ENCODE assay signal across 8 mouse cellular contexts in the genomic region with DNA sequence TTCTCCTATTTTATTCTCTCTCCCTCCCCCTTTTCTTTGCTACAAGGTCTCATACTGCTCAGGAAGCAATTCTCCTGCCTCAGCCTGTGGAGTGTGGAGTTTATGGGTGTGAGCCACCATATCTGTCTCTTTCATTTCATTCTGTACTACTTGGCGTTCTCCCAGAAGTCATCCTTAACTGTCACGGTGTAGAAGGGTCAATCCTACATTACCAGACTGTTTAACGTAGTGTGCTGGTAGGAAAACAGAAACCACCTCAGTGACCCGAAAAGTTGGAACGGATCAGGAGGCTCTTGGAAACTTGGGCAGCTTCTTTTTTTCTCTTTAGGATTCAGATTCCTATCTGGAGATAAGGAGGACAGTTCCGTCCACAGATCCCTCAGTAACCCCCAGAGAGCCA. TPM values are rescaled to one million over a fixed set of nuclear protein-coding genes. Genes with fewer than 3 reads are reported as not detected.
DNase-seq lines count a peak whose midpoint lies in the region; ATAC-seq and TF ChIP-seq lines count a peak whose summit lies in the region.

No protein-coding gene starts in this region.

- H3K4me2 ChIP-seq in limb, embryonic 14.5 days (replicated peaks; ENCODE audit: low read depth, low read length, severe bottlenecking): peak overlapping the region; percentile 75
- peak overlapping the region; percentile 75 for H3K4me2 ChIP-seq in stomach, postnatal 0 days (replicated peaks; ENCODE audit: low read depth)

- no peak for TF ChIP-seq EP300 in stomach, postnatal 0 days (optimal IDR thresholded peaks at IDR 0.05)

- H3K4me1 ChIP-seq in cerebellum, adult 2 months (ENCODE audit: control insufficient read depth, insufficient read depth, low read length): peaks cover 13% of the 10 kb centered on the region
- H3K4me1 ChIP-seq in thymus, adult 2 months (replicated peaks; ENCODE audit: control insufficient read depth, insufficient read depth, low read length): peaks cover 8% of the 10 kb centered on the region; the same call in 1 of the 2 replicates
- H3K4me1 ChIP-seq in limb, embryonic 14.5 days (ENCODE audit: control insufficient read depth, insufficient read depth, low read length): peaks cover 15% of the 10 kb centered on the region
- H3K4me1 ChIP-seq in stomach, postnatal 0 days (replicated peaks; ENCODE audit: control insufficient read depth, insufficient read depth): peaks cover 12% of the 10 kb centered on the region

- H3K4me3 ChIP-seq in cerebellum, adult 2 months (replicated peaks; ENCODE audit: insufficient read depth, low read depth, low read length): peak overlapping the region; percentile 98
- H3K4me3 ChIP-seq in thymus, adult 2 months (ENCODE audit: control insufficient read depth, insufficient read depth, low read length): peak overlapping the region; percentile 81
- H3K4me3 ChIP-seq in limb, embryonic 14.5 days (replicated peaks; ENCODE audit: low read length): peak overlapping the region; percentile 94
- H3K4me3 ChIP-seq in stomach, postnatal 0 days (ENCODE audit: low read depth, low read length): peak overlapping the region; percentile 97

- H3K9ac ChIP-seq in limb, embryonic 14.5 days (ENCODE audit: low read depth, low read length, severe bottlenecking): peak overlapping the region; percentile 94
- peak overlapping the region; percentile 98 for H3K9ac ChIP-seq in stomach, postnatal 0 days (ENCODE audit: low read length)

- H3K27me3 ChIP-seq in cerebellum, adult 2 months (ENCODE audit: control insufficient read depth, insufficient read depth, low read length): no peaks in the 10 kb centered on the region
- H3K27me3 ChIP-seq in thymus, adult 2 months (ENCODE audit: control insufficient read depth, insufficient read depth, low read length): no peaks in the 10 kb centered on the region
- no peaks in the 10 kb centered on the region for H3K27me3 ChIP-seq in limb, embryonic 14.5 days (ENCODE audit: control insufficient read depth, insufficient read depth, low read length)
- H3K27me3 ChIP-seq in stomach, postnatal 0 days (ENCODE audit: control insufficient read depth, insufficient read depth, low read length): no peaks in the 10 kb centered on the region

- DNase-seq in cerebellum, adult 2 months: peak in 1 of 2 experiments; percentile 47
- no peak for DNase-seq in cerebellum, postnatal 14 days
- no peak for DNase-seq in thymus, adult 2 months
- DNase-seq in thymus, postnatal 36 days: no peak
- DNase-seq in limb, embryonic 14.5 days (ENCODE audit: low spot score): no peak
- DNase-seq in stomach, postnatal 0 days (ENCODE audit: low spot score): no peak
- no peak for DNase-seq in left cerebral cortex, postnatal 4 days
- DNase-seq in left cerebral cortex, postnatal 10 days (ENCODE audit: extremely low spot score in 1 of 2, low spot score in 2 of 2): no peak

- no peak for ATAC-seq in limb, embryonic 14.5 days (ENCODE audit: low FRiP score, low read depth)
- ATAC-seq in stomach, postnatal 0 days (ENCODE audit: low FRiP score, low TSS enrichment): no peak

- H3K36me3 ChIP-seq in thymus, adult 2 months (ENCODE audit: control insufficient read depth, insufficient read depth, low read length): no peaks in the 10 kb centered on the region
- H3K36me3 ChIP-seq in limb, embryonic 14.5 days (ENCODE audit: control insufficient read depth, insufficient read depth, low read length): no peaks in the 10 kb centered on the region
- no peaks in the 10 kb centered on the region for H3K36me3 ChIP-seq in stomach, postnatal 0 days (ENCODE audit: control insufficient read depth, insufficient read depth, low read length)

- no peaks in the 10 kb centered on the region for H3K9me3 ChIP-seq in limb, embryonic 14.5 days (ENCODE audit: control insufficient read depth, low read length)
- no peaks in the 10 kb centered on the region for H3K9me3 ChIP-seq in stomach, postnatal 0 days (ENCODE audit: control insufficient read depth, low read length)

- intact Hi-C loops in left cerebral cortex, postnatal 4 days (cut with DNase I): loop anchor here (10.0 kb wide), 1 partner anchor 193 kb away; no protein-coding TSS in a partner anchor
- intact Hi-C loops in left cerebral cortex, postnatal 10 days (cut with DNase I): loop anchor here (5.0 to 10.0 kb wide), 3 partner anchors 70 to 465 kb away; no protein-coding TSS in a partner anchor

- H3K27ac ChIP-seq in cerebellum, adult 2 months (ENCODE audit: insufficient read depth, low read length): peak overlapping the region; percentile 90
- no peak overlapping the region for H3K27ac ChIP-seq in thymus, adult 2 months (ENCODE audit: control insufficient read depth, insufficient read depth, low read length)
- peak overlapping the region; percentile 93 for H3K27ac ChIP-seq in limb, embryonic 14.5 days (replicated peaks; ENCODE audit: low read depth, low read length)
- H3K27ac ChIP-seq in stomach, postnatal 0 days (replicated peaks): peak overlapping the region; percentile 98

- no peak for TF ChIP-seq POLR2A in cerebellum, adult 2 months (IDR thresholded peaks at IDR 0.05; ENCODE audit: borderline replicate concordance, insufficient read depth, low read length)
- TF ChIP-seq POLR2A in thymus, adult 2 months (IDR thresholded peaks at IDR 0.05; ENCODE audit: control insufficient read depth, extremely low read depth, insufficient read depth, low read length, poor library complexity): no peak
- no peak for TF ChIP-seq POLR2A in limb, embryonic 14.5 days (IDR thresholded peaks at IDR 0.05; ENCODE audit: borderline replicate concordance, extremely low read depth, insufficient read depth, insufficient read length)

- TF ChIP-seq CTCF in cerebellum, adult 2 months (IDR thresholded peaks at IDR 0.05; ENCODE audit: borderline replicate concordance, insufficient read depth, low read depth, low read length): no peak
- TF ChIP-seq CTCF in thymus, adult 2 months (IDR thresholded peaks at IDR 0.05; ENCODE audit: borderline replicate concordance, control insufficient read depth, extremely low read depth, insufficient read depth, low read length, poor library complexity): no peak
- TF ChIP-seq CTCF in stomach, postnatal 0 days (IDR thresholded peaks at IDR 0.05; ENCODE audit: low read depth): no peak

- WGBS in cerebellum, adult 2 months: 12% methylated on average over 6 of the region's 6 CpGs
- WGBS in thymus, adult 2 months: 19% methylated on average over 6 of the region's 6 CpGs
- 21% methylated on average over 6 of the region's 6 CpGs for WGBS in limb, embryonic 14.5 days
- 13% methylated on average over 6 of the region's 6 CpGs for WGBS in stomach, postnatal 0 days

RNA-seq across cellular contexts. Expression of a gene that starts 0.8 kb away (rescaled TPM):
- polyA plus RNA-seq in cerebellum, adult 2 months (2012; rRNA removed): 56.2 and 57.2 TPM in 2 replicates
- 7.7 and 8.1 TPM in 2 replicates for polyA plus RNA-seq in thymus, adult 2 months (2012; rRNA removed)
- polyA plus RNA-seq in limb, embryonic 14.5 days (2012; rRNA removed): 22.8 and 23.4 TPM in 2 replicates
- polyA plus RNA-seq in limb, embryonic 14.5 days (2014; fragmentation: Nextera tagmentation; extraction: Ambion mirVana): 16.6 and 18.2 TPM in 2 replicates
- 18.1 and 18.6 TPM in 2 replicates for polyA plus RNA-seq in stomach, postnatal 0 days (2015; fragmentation: Nextera tagmentation; extraction: Ambion mirVana)
- total RNA-seq in left cerebral cortex, postnatal 4 days (2021): 100 to 1,000 TPM; 236 to 246 TPM
- total RNA-seq in left cerebral cortex, postnatal 10 days (2021): 100 to 1,000 TPM; 197 to 209 TPM
